Mouse (Mus musculus): ENCODE measurements around the gene Schip1. TPM values are rescaled to one million over a fixed set of nuclear protein-coding genes. Genes with fewer than 3 reads are reported as not detected.

Schip1 gene
- polyA plus RNA-seq, 1 experiment: 10.6 TPM

GRCm38 (mm10) chr3:68570319-68570718 lies 505.7 kb downstream of the Schip1 start:
- H3K27me3 ChIP-seq (replicated peaks; ENCODE audit: control insufficient read depth, insufficient read depth, low read length): no peaks in the 10 kb centered on the region
- no peaks in the 10 kb centered on the region for H3K36me3 ChIP-seq (ENCODE audit: control insufficient read depth, insufficient read depth, low read length)
- no peak for DNase-seq
- H3K4me1 ChIP-seq (ENCODE audit: control insufficient read depth, insufficient read depth, low read length): no peaks in the 10 kb centered on the region
- H3K27ac ChIP-seq (ENCODE audit: insufficient read depth, low read depth, low read length): no peak overlapping the region
- H3K4me3 ChIP-seq (ENCODE audit: insufficient read depth, low read depth, low read length): no peak overlapping the region
- TF ChIP-seq CTCF (conservative IDR thresholded peaks at IDR 0.05; ENCODE audit: insufficient read depth, insufficient read length, low read depth, low read length) (no peak), POLR2A (IDR thresholded peaks at IDR 0.05; ENCODE audit: low read depth, low read length) (no peak)
- WGBS: 79% methylated on average over 4 of the region's 4 CpGs

GRCm38 (mm10) chr3:68572249-68573225 lies 507.9 kb downstream of the Schip1 start:
- no peaks in the 10 kb centered on the region; the same call in 1 of the 2 replicates for H3K4me1 ChIP-seq (ENCODE audit: control insufficient read depth, insufficient read depth, low read length)
- WGBS: 38% methylated on average over 28 of the region's 28 CpGs
- peak overlapping the region; percentile 11; the same call in 1 of the 2 replicates for H3K4me3 ChIP-seq (ENCODE audit: insufficient read depth, low read depth, low read length)
- TF ChIP-seq POLR2A (IDR thresholded peaks at IDR 0.05; ENCODE audit: low read depth, low read length): no peak
- no peak for TF ChIP-seq CTCF (conservative IDR thresholded peaks at IDR 0.05; ENCODE audit: insufficient read depth, insufficient read length, low read depth, low read length)
- H3K27me3 ChIP-seq (replicated peaks; ENCODE audit: control insufficient read depth, insufficient read depth, low read length): no peaks in the 10 kb centered on the region
- H3K36me3 ChIP-seq (ENCODE audit: control insufficient read depth, insufficient read depth, low read length): no peaks in the 10 kb centered on the region
- no peak overlapping the region for H3K27ac ChIP-seq (ENCODE audit: insufficient read depth, low read depth, low read length)
- DNase-seq: no peak

GRCm38 (mm10) chr3:68573226-68573624 lies 508.6 kb downstream of the Schip1 start:
- no peak overlapping the region for H3K4me3 ChIP-seq (ENCODE audit: insufficient read depth, low read depth, low read length)
- H3K27ac ChIP-seq (ENCODE audit: insufficient read depth, low read depth, low read length): no peak overlapping the region
- 65% methylated on average over 3 of the region's 3 CpGs for WGBS
- no peaks in the 10 kb centered on the region; the same call in 1 of the 2 replicates for H3K4me1 ChIP-seq (ENCODE audit: control insufficient read depth, insufficient read depth, low read length)
- H3K36me3 ChIP-seq (ENCODE audit: control insufficient read depth, insufficient read depth, low read length): no peaks in the 10 kb centered on the region
- no peak for DNase-seq
- TF ChIP-seq POLR2A (IDR thresholded peaks at IDR 0.05; ENCODE audit: low read depth, low read length) (no peak), CTCF (conservative IDR thresholded peaks at IDR 0.05; ENCODE audit: insufficient read depth, insufficient read length, low read depth, low read length) (no peak)
- H3K27me3 ChIP-seq (replicated peaks; ENCODE audit: control insufficient read depth, insufficient read depth, low read length): no peaks in the 10 kb centered on the region

GRCm38 (mm10) chr3:68574097-68574496 lies 509.5 kb downstream of the Schip1 start:
- no peak overlapping the region for H3K4me3 ChIP-seq (ENCODE audit: insufficient read depth, low read depth, low read length)
- H3K27me3 ChIP-seq (replicated peaks; ENCODE audit: control insufficient read depth, insufficient read depth, low read length): no peaks in the 10 kb centered on the region
- no peaks in the 10 kb centered on the region for H3K36me3 ChIP-seq (ENCODE audit: control insufficient read depth, insufficient read depth, low read length)
- 60% methylated on average over 8 of the region's 8 CpGs for WGBS
- TF ChIP-seq POLR2A (IDR thresholded peaks at IDR 0.05; ENCODE audit: low read depth, low read length) (no peak), CTCF (conservative IDR thresholded peaks at IDR 0.05; ENCODE audit: insufficient read depth, insufficient read length, low read depth, low read length) (no peak)
- DNase-seq: no peak
- no peaks in the 10 kb centered on the region; the same call in 1 of the 2 replicates for H3K4me1 ChIP-seq (ENCODE audit: control insufficient read depth, insufficient read depth, low read length)
- H3K27ac ChIP-seq (ENCODE audit: insufficient read depth, low read depth, low read length): no peak overlapping the region

GRCm38 (mm10) chr3:68574565-68574964 lies 510.0 kb downstream of the Schip1 start:
- no peak overlapping the region for H3K27ac ChIP-seq (ENCODE audit: insufficient read depth, low read depth, low read length)
- no peaks in the 10 kb centered on the region for H3K36me3 ChIP-seq (ENCODE audit: control insufficient read depth, insufficient read depth, low read length)
- DNase-seq: no peak
- TF ChIP-seq POLR2A (IDR thresholded peaks at IDR 0.05; ENCODE audit: low read depth, low read length): no peak
- TF ChIP-seq CTCF (conservative IDR thresholded peaks at IDR 0.05; ENCODE audit: insufficient read depth, insufficient read length, low read depth, low read length): no peak
- H3K4me1 ChIP-seq (ENCODE audit: control insufficient read depth, insufficient read depth, low read length): no peaks in the 10 kb centered on the region; the same call in 1 of the 2 replicates
- no peak overlapping the region for H3K4me3 ChIP-seq (ENCODE audit: insufficient read depth, low read depth, low read length)
- WGBS: 82% methylated on average over 8 of the region's 8 CpGs
- no peaks in the 10 kb centered on the region for H3K27me3 ChIP-seq (replicated peaks; ENCODE audit: control insufficient read depth, insufficient read depth, low read length)

- no peak for DNase-seq
- no peaks in the 10 kb centered on the region for H3K36me3 ChIP-seq (ENCODE audit: control insufficient read depth, insufficient read depth, low read length)
- H3K27ac ChIP-seq (ENCODE audit: insufficient read depth, low read depth, low read length): no peak overlapping the region
- 65% methylated on average over 10 of the region's 10 CpGs for WGBS
- H3K4me1 ChIP-seq (ENCODE audit: control insufficient read depth, insufficient read depth, low read length): no peaks in the 10 kb centered on the region; the same call in 1 of the 2 replicates
- TF ChIP-seq POLR2A (IDR thresholded peaks at IDR 0.05; ENCODE audit: low read depth, low read length) (no peak), CTCF (conservative IDR thresholded peaks at IDR 0.05; ENCODE audit: insufficient read depth, insufficient read length, low read depth, low read length) (no peak)
- no peaks in the 10 kb centered on the region for H3K27me3 ChIP-seq (replicated peaks; ENCODE audit: control insufficient read depth, insufficient read depth, low read length)
- H3K4me3 ChIP-seq (ENCODE audit: insufficient read depth, low read depth, low read length): no peak overlapping the region
These were observed 511.2 kb downstream of the Schip1 start for GRCm38 (mm10) chr3:68575636-68576340.

- no peak overlapping the region for H3K27ac ChIP-seq (ENCODE audit: insufficient read depth, low read depth, low read length)
- 29% methylated on average over 7 of the region's 7 CpGs for WGBS
- no peaks in the 10 kb centered on the region for H3K36me3 ChIP-seq (ENCODE audit: control insufficient read depth, insufficient read depth, low read length)
- no peak for DNase-seq
- H3K27me3 ChIP-seq (replicated peaks; ENCODE audit: control insufficient read depth, insufficient read depth, low read length): no peaks in the 10 kb centered on the region
- no peaks in the 10 kb centered on the region; the same call in 1 of the 2 replicates for H3K4me1 ChIP-seq (ENCODE audit: control insufficient read depth, insufficient read depth, low read length)
- H3K4me3 ChIP-seq (ENCODE audit: insufficient read depth, low read depth, low read length): no peak overlapping the region
- TF ChIP-seq POLR2A (IDR thresholded peaks at IDR 0.05; ENCODE audit: low read depth, low read length) (no peak), CTCF (conservative IDR thresholded peaks at IDR 0.05; ENCODE audit: insufficient read depth, insufficient read length, low read depth, low read length) (no peak)
These were observed 511.8 kb downstream of the Schip1 start for GRCm38 (mm10) chr3:68576431-68576830.

Measured in kidney, adult 2 months (tissue).